Mouse (Mus musculus): ENCODE data around the gene Dact1.

DNA sequence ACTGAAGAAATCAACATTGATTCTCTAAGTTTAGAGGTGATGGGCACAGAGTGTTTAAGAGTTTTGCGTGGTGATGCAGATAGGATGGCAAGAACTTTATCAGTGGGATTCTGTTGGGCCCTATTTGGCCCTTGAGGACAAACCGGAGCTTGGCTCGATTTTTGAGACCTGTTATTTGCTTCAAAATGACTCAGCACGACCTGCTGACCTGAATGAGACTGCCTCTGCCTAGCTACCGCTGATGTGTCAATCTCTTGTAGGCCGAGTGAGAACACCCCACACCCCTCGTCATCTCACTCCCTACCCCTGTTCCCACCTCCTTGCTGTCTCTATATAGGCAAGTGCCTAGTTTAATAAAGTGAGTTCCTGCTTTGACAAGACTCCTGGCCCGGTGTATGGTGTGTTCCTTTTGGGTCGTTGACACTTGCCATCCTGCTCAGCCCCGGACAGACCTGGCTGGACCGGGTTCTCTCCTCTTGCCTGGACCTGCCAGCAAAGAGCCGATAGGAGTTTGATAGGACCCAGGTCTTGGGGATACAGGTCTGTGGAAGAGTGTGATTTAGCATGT is 28.4 kb upstream of the Dact1 start:
- TF ChIP-seq CTCF (IDR thresholded peaks at IDR 0.05; ENCODE audit: low read depth) (no peak), EP300 (IDR thresholded peaks at IDR 0.05; ENCODE audit: low read depth) (no peak)
